Mouse (Mus musculus): Measurements from ENCODE around the gene Duoxa1. TPM values are rescaled to one million over a fixed set of nuclear protein-coding genes. Genes with fewer than 3 reads are reported as not detected.
"Not testable (repeated sequence)": the region's sequence is repeated elsewhere in the genome, so short reads cannot be mapped to it uniquely, and the experiment has no call there.

The Duoxa1 gene
- polyA plus RNA-seq, 2 experiments = not detected

- DNase-seq (ENCODE audit: low read depth in 3 of 3, low spot score in 3 of 3) (no peak), ATAC-seq (ENCODE audit: insufficient read depth) (no peak)
- no peaks in the 10 kb centered on the region for H3K27me3 ChIP-seq (ENCODE audit: control insufficient read depth, insufficient read depth, low read length)
- no peak overlapping the region for H3K27ac ChIP-seq
- no peaks in the 10 kb centered on the region; the same call in 1 of the 2 replicates for H3K36me3 ChIP-seq (replicated peaks; ENCODE audit: control insufficient read depth, insufficient read depth, low read depth)
- WGBS (ENCODE audit: insufficient replicate concordance) = 61% methylated on average over 3 of the region's 3 CpGs
- no peak overlapping the region for H3K4me2 ChIP-seq (ENCODE audit: low read depth)
- TF ChIP-seq EP300 (IDR thresholded peaks at IDR 0.05; ENCODE audit: low read depth) (no peak), CTCF (IDR thresholded peaks at IDR 0.05; ENCODE audit: low read depth) (no peak)
- H3K9me3 ChIP-seq (ENCODE audit: control insufficient read depth, low read length) = no peaks in the 10 kb centered on the region
- H3K4me1 ChIP-seq (replicated peaks; ENCODE audit: control insufficient read depth in 2 of 2, insufficient read depth in 2 of 2, low read length in 1 of 2) = peaks cover 0 to 16% of the 10 kb centered on the region in 2 experiments; a peak in 3 of 4 replicates
- no peak overlapping the region for H3K9ac ChIP-seq (replicated peaks)
- no peak overlapping the region for H3K4me3 ChIP-seq (ENCODE audit: insufficient read depth in 1 of 2, low read depth in 2 of 2, low read length in 2 of 2)
Observed at GRCm38 (mm10) chr2:122347257-122347656, 33.7 kb upstream of the Duoxa1 start.

GRCm38 (mm10) chr2:122346164-122346563 lies 32.6 kb upstream of the Duoxa1 start:
- H3K9me3 ChIP-seq (ENCODE audit: control insufficient read depth, low read length); DNase-seq (ENCODE audit: low read depth in 3 of 3, low spot score in 3 of 3); H3K27me3 ChIP-seq (ENCODE audit: control insufficient read depth, insufficient read depth, low read length); H3K27ac ChIP-seq; H3K36me3 ChIP-seq (replicated peaks; ENCODE audit: control insufficient read depth, insufficient read depth, low read depth); ATAC-seq (ENCODE audit: insufficient read depth); H3K4me2 ChIP-seq (ENCODE audit: low read depth); H3K4me3 ChIP-seq (ENCODE audit: insufficient read depth in 1 of 2, low read depth in 2 of 2, low read length in 2 of 2); H3K9ac ChIP-seq (replicated peaks): not testable (repeated sequence)
- 73% methylated on average over 6 of the region's 6 CpGs for WGBS (ENCODE audit: insufficient replicate concordance)
- peaks cover 0 to 16% of the 10 kb centered on the region in 2 experiments; a peak in 3 of 4 replicates for H3K4me1 ChIP-seq (replicated peaks; ENCODE audit: control insufficient read depth in 2 of 2, insufficient read depth in 2 of 2, low read length in 1 of 2)

GRCm38 (mm10) chr2:122345106-122345893 lies 31.8 kb upstream of the Duoxa1 start:
- Histone ChIP-seq H3K36me3 (replicated peaks; ENCODE audit: control insufficient read depth, insufficient read depth, low read depth) (no peaks in the 10 kb centered on the region), H3K27ac (no peak overlapping the region), H3K4me1 (replicated peaks; ENCODE audit: control insufficient read depth in 2 of 2, insufficient read depth in 2 of 2, low read length in 1 of 2) (peaks cover 0 to 16% of the 10 kb centered on the region in 2 experiments; a peak in 3 of 4 replicates), H3K4me2 (ENCODE audit: low read depth) (no peak overlapping the region), H3K9ac (replicated peaks) (no peak overlapping the region), H3K27me3 (ENCODE audit: control insufficient read depth, insufficient read depth, low read length) (no peaks in the 10 kb centered on the region), H3K9me3 (ENCODE audit: control insufficient read depth, low read length) (no peaks in the 10 kb centered on the region), H3K4me3 (ENCODE audit: insufficient read depth in 1 of 2, low read depth in 2 of 2, low read length in 2 of 2) (no peak overlapping the region)
- no peak for ATAC-seq (ENCODE audit: insufficient read depth)
- 70% methylated on average over 6 of the region's 6 CpGs for WGBS (ENCODE audit: insufficient replicate concordance)
- TF ChIP-seq CTCF (IDR thresholded peaks at IDR 0.05; ENCODE audit: low read depth) (no peak), EP300 (IDR thresholded peaks at IDR 0.05; ENCODE audit: low read depth) (no peak)
- DNase-seq (ENCODE audit: low read depth in 3 of 3, low spot score in 3 of 3) = no peak

- Histone ChIP-seq H3K4me1 (replicated peaks; ENCODE audit: control insufficient read depth in 2 of 2, insufficient read depth in 2 of 2, low read length in 1 of 2) (no peaks in the 10 kb centered on the region), H3K36me3 (replicated peaks; ENCODE audit: control insufficient read depth, insufficient read depth, low read depth) (no peaks in the 10 kb centered on the region), H3K9me3 (ENCODE audit: control insufficient read depth, low read length) (no peaks in the 10 kb centered on the region), H3K27me3 (ENCODE audit: control insufficient read depth, insufficient read depth, low read length) (no peaks in the 10 kb centered on the region), H3K4me3 (ENCODE audit: insufficient read depth in 1 of 2, low read depth in 2 of 2, low read length in 2 of 2) (no peak overlapping the region), H3K9ac (replicated peaks) (no peak overlapping the region), H3K27ac (no peak overlapping the region), H3K4me2 (ENCODE audit: low read depth) (no peak overlapping the region)
- DNase-seq (ENCODE audit: low read depth in 3 of 3, low spot score in 3 of 3) (no peak), ATAC-seq (ENCODE audit: insufficient read depth) (no peak)
- WGBS (ENCODE audit: insufficient replicate concordance) = 56% methylated on average over 21 of the region's 21 CpGs
- TF ChIP-seq CTCF (IDR thresholded peaks at IDR 0.05; ENCODE audit: low read depth) = no peak
- TF ChIP-seq EP300 (IDR thresholded peaks at IDR 0.05; ENCODE audit: low read depth) = no peak
Observed at GRCm38 (mm10) chr2:122337291-122337690, 23.8 kb upstream of the Duoxa1 start.

GRCm38 (mm10) chr2:122334170-122334569 lies 20.6 kb upstream of the Duoxa1 start:
- Histone ChIP-seq H3K4me3 (ENCODE audit: insufficient read depth in 1 of 2, low read depth in 2 of 2, low read length in 2 of 2) (no peak overlapping the region), H3K36me3 (replicated peaks; ENCODE audit: control insufficient read depth, insufficient read depth, low read depth) (no peaks in the 10 kb centered on the region), H3K27me3 (ENCODE audit: control insufficient read depth, insufficient read depth, low read length) (no peaks in the 10 kb centered on the region), H3K9ac (replicated peaks) (no peak overlapping the region), H3K9me3 (ENCODE audit: control insufficient read depth, low read length) (no peaks in the 10 kb centered on the region), H3K4me2 (ENCODE audit: low read depth) (no peak overlapping the region), H3K4me1 (replicated peaks; ENCODE audit: control insufficient read depth in 2 of 2, insufficient read depth in 2 of 2, low read length in 1 of 2) (no peaks in the 10 kb centered on the region), H3K27ac (no peak overlapping the region)
- WGBS (ENCODE audit: insufficient replicate concordance) = 43% methylated on average over 3 of the region's 3 CpGs
- DNase-seq (ENCODE audit: low read depth in 3 of 3, low spot score in 3 of 3) (no peak), ATAC-seq (ENCODE audit: insufficient read depth) (no peak)
- TF ChIP-seq EP300 (IDR thresholded peaks at IDR 0.05; ENCODE audit: low read depth) (no peak), CTCF (IDR thresholded peaks at IDR 0.05; ENCODE audit: low read depth) (no peak)
